Mouse (Mus musculus) granulocyte monocyte progenitor cell, adult 5-6 weeks (primary cell): ENCODE measurements around the gene Iqgap3. TPM values are rescaled to one million over a fixed set of nuclear protein-coding genes. Genes with fewer than 3 reads are reported as not detected.
A peak's percentile ranks its signal among the peaks of the same experiment; 100 is the strongest.

Source experiments
- ATAC-seq: replicated peaks from 2 replicates; pipeline ENCODE4 v1.8.0; 2016; ENCODE audit warnings: mild to moderate bottlenecking, moderate TSS enrichment, inconsistent platforms; ENCODE audit not compliant: poor library complexity, severe bottlenecking
- total RNA-seq, 2 experiments: library from RNA; stranded (forward) in 1 of 2; stranded (reverse) in 1 of 2; fragments of 200-712, 200-1000 nt in 1 of 2; fragments of >200 nt in 1 of 2; fragmentation: Nextera tagmentation in 1 of 2; gene quantifications; 2 replicates each; pipeline ENCODE4 v1.2.3; 2014 to 2017

Iqgap3 gene
- total RNA-seq, 2 experiments from 2014 or later = 9.9 to 19.9 TPM

GRCm38 (mm10) chr3:88136945-88137494 lies 55.2 kb downstream of the Iqgap3 start:
- no peak for ATAC-seq

DNA sequence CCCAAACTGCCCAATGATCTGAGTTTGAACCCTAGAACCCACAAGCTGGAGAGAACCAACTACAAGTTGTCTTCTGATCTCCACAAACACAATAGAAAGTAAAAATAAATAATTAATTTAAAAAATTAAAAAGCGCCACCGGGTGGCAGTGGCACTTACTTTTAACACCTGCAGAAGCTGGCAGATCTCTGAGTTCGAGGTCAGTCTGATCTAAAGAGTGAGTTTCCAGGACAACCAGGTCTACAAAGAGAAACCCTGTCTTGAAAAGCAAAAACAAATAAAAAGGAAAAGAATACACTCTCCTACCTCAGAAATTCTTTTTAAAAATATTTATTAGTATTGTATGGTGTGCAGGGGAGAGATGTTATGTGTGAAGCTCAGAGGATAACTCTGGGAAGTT lies 56.0 kb downstream of the Iqgap3 start:
- ATAC-seq = no peak

DNA sequence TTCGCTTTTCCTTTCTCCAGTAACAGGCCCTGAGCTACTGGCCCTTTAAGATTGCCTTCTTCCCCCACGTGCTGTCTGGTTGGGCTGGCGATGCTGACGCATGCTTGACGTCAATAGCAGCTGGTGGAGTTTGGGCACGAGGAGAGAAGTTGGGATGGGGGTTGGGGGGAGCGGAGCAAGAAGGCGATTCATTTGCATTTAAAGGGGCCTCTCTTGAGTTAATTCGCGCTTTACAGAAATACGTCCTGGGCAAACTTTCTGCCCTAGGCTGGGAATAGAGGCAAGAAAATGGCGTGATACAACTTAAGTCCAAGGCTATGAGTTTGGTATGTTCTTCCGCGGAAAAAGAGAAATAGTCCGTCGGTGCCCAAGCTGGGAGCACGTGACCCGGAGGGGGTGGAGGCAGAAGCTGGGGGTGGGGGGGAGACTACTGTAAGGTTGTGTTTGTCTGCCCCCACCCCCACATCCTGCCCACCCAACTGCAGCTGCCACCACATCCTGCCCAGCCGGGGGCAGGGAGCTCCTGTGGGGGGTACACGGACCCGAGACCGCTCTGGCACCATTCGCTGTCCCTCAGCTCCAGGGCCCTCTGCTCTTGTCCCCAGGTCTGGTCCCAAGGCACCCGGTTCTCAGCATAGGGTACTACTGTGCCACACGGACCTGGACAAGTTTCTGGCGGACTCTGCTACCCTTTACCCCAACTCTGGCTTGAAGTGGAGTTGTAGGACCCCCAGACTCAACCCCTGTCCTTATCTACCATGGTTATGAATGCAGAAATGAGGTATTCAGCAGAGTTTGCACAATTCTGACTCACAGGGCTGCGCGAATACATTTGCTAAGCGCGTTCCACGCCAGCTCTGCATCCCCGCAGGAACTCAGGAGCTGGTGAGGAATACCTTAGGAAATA lies 56.8 kb downstream of the Iqgap3 start:
- peak; percentile 51 for ATAC-seq

- no peak for ATAC-seq
These were observed 57.7 kb downstream of the Iqgap3 start for GRCm38 (mm10) chr3:88139243-88140177.

DNA sequence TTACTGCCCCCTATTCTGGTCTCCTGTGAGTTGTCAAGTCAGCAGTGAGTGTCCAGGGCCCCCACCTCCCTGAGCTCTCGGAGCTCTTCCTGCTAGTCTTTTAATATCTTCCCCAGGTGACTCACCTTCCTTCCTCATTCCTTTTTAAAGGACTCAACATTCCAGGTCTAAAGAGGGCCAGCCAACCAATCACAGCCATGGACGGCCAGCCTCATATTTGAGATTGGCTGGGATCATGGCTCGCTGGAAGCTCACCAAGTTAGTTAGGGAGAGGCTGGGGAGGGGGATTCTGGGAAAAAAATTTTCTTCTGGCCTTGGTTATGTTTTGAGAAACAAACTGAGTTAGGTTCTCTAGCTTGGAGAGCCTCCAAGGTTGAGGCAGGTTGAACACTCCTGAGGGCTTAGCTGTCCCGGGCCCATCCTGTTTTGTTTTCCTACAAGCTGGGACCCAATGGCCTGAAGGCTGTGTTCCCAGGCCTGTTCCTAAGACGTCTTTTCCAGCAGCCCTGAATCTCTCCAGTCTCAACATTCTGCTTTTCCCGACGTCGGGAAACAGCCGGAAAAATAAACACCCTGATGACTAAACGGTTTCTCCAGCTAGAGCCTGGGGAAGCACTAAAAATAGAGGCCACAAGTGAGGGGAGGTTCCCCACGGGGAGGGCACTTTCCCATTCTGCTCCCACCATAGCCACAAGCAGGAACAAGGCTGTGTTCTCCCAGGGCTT lies 58.6 kb downstream of the Iqgap3 start:
- ATAC-seq = no peak

DNA sequence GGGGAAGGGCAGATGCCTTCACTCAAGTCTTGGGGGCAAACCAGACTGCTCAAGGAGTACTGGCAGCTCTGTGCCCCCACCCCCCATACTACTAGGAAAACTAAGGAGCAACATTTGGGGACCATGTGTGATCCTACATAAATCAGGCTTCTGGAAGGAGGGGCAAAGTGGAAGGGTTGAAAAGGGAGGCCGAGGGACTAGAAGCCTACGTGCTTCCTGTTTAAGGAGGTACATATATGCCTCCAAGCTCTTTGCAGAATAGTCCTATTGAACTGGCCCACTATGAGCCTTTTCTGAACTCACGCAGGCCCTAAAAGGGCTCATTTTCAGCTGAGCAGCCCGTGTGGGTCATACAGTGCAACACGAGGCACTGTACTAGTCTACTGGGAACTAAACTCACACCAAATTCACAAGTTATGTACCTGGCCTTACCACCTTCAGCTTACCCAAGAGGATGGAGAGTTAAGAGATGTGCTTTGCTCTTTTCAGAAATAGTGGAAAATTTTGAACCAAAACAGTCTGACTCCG lies 59.2 kb downstream of the Iqgap3 start:
- no peak for ATAC-seq

DNA sequence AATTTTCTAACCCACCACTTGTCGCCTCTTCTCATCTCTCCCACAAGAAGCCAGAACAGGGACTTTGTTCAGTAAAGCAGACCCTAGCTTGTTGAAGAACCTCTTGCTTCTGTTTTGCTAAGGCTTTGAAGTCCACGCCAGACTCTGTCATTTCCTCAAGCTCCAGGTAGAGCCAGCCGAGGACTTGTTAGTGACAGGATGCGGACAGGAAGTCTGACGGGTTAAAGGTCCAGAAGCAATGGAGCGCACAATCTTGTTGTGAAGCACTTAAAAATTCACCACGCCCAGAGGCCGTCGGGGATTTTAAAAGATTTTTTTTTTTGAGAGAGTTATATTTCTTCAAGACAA lies 59.6 kb downstream of the Iqgap3 start:
- no peak for ATAC-seq

GRCm38 (mm10) chr3:88141787-88142523 lies 60.2 kb downstream of the Iqgap3 start, which contains the start of gene Mef2d:
Gene Mef2d, plus strand, starts transcription at chr3:88142372.
- ATAC-seq = peak; percentile 59

GRCm38 (mm10) chr3:88142546-88142915 lies 60.8 kb downstream of the Iqgap3 start:
- peak; percentile 1; the same call in 1 of the 2 replicates for ATAC-seq

DNA sequence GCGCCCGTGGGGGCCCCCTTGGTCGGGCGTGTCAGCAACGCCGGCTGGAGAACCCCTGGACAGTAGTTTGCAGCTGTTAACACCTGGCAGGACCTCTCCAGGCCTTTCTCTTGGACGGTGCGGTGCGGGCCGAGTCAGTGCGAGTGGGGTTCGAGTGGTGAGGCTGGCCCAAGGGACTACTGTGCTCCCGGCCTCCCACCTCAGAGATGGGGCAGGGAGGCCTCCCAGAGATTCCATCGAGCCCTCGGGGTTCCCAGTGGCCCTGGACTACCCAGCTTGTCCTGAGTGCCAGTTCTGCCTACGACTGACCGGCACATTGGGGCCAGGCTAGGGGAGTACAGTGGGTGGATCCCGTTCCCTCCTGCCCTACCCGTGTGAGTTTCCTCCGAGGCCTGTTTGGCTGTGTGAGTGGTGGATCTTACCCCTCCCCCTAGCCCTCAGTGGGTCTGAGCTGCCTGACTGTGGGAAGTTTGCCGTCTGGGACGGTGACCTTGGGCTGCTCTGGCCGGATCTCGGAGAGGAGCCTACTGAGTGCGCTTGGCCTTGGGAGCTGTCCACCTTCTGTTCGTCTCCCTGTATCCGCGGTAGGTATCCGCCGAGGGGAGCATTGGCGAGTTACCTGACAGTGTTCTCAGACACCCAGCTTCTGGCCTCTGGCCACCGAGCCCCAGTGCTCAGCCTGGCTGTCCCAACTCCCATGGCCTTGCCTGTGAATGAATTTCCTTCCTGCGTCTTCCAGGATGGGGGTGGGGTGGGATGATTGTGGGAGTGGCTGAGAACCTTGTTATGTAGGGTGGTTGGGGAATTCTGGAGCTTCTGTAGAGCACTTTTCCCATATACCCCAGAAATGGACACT lies 61.4 kb downstream of the Iqgap3 start:
- peak; percentile 5 for ATAC-seq

DNA sequence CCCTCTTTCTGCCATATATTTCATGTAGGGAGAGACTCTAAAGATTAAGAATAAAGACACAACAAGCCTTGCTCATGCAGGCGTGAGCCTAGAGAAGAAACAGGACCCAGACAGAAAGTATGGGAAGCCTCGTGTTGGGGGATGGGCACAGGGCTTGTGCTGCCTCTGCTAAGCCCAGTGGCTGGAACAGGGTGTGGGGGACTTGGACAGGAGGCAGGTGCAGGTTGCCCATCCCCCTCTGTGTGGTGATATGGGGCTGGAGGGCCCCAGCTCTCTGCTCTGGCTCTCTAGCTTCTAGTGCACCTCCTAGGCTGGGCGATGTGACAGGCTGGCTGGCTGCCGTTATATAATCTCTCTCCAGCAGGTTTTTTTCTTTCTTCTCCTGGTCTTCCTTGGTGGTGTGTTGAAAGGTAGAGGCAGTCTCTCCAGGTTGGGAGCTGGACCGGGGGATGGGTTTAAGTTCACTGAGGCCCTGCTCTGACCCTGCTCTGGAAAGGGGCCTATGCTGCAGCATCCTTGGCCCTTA lies 62.3 kb downstream of the Iqgap3 start:
- ATAC-seq = no peak

DNA sequence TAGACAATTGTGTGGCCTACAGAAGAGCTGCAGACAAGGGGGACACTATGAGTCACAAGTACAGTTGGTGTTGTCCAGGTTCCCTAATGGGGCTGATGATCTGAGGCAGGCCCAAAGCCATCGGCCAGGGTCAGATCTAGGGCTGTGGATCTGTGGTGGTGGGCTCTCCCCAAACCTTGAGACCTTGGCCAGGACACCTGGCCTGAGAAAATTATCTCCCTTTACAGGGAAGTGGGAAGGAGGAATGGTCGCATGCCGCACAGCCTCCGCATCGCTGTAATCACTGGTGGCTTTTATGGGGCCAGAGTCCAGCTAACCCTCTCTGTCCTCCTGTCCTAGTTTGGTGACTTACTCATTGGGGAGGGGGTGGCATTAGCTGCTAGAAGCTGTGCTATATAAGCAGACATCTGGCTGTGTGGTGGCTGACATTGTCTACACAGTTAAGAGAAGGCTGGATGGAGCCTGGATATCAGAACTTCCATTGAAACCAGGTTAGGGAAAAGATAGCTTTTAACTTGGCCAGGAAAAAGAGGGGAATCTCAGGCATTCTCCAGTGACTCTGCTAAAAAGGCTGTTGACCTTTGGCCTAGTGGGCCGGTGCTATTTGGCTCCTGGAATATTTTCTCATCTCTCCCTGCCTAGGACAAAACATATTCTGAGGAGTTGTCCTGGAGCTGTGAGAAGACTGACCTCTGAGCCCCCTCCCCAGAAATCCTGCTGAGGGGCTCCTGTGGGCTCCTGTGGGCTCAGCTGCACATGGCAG lies 63.1 kb downstream of the Iqgap3 start:
- no peak for ATAC-seq

- no peak for ATAC-seq
These were observed 63.6 kb downstream of the Iqgap3 start for GRCm38 (mm10) chr3:88145411-88145782.

GRCm38 (mm10) chr3:88145952-88146351 lies 64.2 kb downstream of the Iqgap3 start:
- no peak for ATAC-seq

- no peak for ATAC-seq
These were observed 64.8 kb downstream of the Iqgap3 start for GRCm38 (mm10) chr3:88146376-88147112.

GRCm38 (mm10) chr3:88147444-88147843 lies 65.7 kb downstream of the Iqgap3 start:
- no peak for ATAC-seq

GRCm38 (mm10) chr3:88147866-88148265 lies 66.1 kb downstream of the Iqgap3 start:
- ATAC-seq = no peak
